Mouse (Mus musculus): Measurements from ENCODE around the gene Chrng.

Gene Chrng

DNA sequence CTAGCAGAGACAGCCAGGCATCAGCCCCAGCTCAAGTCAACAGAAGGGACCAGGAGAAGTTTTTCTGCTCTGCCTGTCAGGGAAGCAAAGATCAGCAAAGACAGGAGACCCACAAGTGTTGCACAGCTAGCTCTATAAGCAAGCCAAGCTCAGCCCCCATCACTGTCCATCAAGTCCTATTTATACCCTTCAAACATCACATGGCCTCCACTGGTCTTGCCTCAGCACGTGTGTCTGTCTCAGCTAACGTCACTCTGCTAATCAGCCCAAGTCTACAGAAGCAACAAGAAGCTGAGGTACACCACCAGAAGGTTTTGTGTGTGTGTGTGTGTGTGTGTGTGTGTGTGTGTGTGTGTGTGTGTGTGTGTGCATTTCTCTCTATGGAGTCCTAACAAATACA lies 3.6 kb upstream of the Chrng start:
- DNase-seq: no peak

DNA sequence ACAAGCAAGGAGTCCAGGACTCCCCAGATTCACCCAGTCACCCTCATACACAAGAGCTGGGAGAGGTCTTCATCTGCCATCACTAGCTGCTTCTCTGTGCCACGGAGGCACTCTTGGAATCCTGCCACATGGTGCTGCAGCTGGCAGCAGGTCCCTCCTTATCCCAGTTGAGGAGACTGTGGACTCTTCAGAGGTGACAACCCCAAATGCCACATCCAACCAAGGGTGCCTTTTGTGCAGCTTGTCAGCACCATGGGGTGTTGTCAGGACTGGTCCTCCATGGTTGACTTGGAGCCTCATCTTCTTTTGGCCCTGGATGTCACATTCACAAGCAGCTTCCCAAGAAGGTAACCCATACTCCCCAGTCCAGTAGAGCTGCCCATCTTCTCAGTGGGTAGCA lies 2.6 kb upstream of the Chrng start:
- no peak for DNase-seq

- DNase-seq: no peak
Measured at GRCm38 (mm10) chr1:87203779-87204178, 678 bp upstream of the Chrng start.

GRCm38 (mm10) chr1:87205038-87205437 lies 581 bp downstream of the Chrng start:
- no peak for DNase-seq

GRCm38 (mm10) chr1:87205502-87205901 lies 1.0 kb downstream of the Chrng start:
- DNase-seq: no peak

GRCm38 (mm10) chr1:87206339-87206738 lies 1.9 kb downstream of the Chrng start:
- DNase-seq: no peak

GRCm38 (mm10) chr1:87211431-87211830 lies 7.0 kb downstream of the Chrng start:
- DNase-seq: no peak

DNA sequence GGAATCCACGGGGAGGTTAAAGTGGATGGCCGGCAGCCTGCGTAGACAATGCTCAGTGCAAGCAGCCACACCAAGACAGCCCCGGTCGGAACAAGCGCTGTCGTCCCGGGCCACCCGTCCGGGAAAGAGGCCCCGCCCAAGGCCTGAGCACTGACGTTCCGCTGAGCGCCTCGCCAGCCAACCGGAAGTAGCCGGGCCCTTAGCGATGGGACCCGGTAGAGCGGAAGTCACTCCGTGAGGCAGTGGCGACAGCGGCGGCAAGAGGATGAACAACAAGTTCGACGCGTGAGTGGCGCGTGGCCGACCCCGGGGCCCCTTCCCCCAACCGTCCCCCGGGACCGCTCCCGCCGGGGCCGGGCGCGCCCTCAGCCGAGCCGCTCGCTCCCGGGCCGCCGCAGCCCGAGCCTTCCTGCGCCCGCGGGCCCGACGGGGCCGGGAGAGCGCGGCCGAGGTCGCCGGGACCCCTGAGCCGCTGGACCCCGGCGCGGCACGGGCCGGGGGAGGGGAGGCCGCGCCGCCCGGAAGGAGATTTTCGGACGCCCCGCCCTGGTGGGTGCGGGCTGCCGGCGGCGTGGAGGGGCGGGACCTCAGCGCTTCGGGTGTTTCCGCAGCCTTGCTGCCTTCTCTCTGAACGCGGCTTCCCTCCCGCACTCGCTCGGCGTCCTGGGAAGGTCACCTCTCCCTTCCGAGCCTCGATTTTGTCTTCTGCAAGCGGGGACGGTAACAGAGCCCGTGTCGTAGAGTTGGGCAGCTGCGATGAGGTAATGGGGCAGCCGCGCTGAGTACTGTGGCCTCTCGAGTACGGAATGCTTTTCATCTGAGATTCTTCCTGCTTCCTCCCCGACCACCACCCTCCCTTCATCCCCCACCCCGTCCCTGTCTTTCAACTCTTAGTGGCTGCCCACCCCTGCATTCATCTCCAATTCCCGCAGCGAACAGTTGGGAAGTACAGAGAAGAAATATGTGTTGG lies 9.6 kb downstream of the Chrng start, which contains the start of gene Eif4e2:
Eif4e2 (plus strand) TSS at position 180 of the 970 bp plus-strand sequence.
- peak; percentile 95 for DNase-seq

DNA sequence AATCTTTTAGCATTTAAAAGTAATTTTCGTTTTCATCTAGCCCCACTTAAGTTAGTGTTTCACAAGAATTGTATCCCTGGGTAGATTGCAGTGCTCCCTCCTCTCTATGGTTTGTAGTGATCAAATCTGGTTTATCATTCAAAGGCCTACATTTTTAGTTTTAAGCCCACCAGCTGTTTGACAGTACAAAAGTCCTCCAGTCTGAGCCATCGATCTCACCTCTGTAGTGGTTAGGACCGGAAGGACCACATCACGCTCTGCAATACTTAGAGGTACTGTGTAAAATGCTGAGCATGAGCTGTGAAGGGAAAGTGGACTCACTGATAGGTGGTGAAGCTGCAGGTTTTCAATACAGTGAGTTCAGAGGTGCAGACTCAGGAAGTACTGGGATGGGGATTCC lies 10.3 kb downstream of the Chrng start:
- DNase-seq: no peak

DNA sequence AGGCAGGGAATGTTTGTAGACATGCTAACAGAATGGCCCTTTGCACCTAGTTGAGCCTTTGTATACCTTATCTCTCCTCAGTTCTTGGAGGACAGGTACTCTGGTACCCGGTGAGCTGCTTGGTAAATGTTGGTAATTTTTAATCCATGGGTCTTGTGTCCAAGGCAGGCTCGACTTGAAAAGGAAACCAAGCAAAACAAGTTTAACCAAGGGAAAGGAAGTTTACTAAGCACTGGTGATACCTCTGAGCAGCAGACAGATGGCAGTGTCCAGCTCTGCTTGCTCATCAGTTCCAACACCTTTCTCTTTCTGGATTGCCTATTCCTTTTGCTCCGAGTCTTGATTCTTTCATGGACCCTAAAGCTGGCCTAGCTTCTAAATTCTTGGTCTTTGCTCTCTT lies 13.5 kb downstream of the Chrng start:
- no peak for DNase-seq

DNA sequence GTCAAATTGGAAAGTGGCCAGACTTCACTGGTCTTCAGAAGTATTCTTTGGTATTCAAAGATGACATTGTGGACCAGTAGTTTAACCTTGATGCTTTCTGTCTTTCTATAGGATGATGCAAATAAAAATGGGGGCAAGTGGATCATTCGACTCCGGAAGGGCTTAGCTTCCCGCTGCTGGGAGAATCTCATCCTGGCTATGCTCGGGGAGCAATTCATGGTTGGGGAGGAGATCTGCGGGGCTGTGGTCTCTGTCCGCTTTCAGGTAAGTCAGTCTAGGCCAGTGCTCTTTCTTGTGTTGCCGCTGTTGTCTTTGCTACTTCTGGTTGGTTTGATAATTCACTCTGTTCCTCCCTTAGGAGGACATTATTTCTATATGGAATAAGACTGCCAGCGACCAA lies 21.3 kb downstream of the Chrng start:
- DNase-seq: no peak

DNA sequence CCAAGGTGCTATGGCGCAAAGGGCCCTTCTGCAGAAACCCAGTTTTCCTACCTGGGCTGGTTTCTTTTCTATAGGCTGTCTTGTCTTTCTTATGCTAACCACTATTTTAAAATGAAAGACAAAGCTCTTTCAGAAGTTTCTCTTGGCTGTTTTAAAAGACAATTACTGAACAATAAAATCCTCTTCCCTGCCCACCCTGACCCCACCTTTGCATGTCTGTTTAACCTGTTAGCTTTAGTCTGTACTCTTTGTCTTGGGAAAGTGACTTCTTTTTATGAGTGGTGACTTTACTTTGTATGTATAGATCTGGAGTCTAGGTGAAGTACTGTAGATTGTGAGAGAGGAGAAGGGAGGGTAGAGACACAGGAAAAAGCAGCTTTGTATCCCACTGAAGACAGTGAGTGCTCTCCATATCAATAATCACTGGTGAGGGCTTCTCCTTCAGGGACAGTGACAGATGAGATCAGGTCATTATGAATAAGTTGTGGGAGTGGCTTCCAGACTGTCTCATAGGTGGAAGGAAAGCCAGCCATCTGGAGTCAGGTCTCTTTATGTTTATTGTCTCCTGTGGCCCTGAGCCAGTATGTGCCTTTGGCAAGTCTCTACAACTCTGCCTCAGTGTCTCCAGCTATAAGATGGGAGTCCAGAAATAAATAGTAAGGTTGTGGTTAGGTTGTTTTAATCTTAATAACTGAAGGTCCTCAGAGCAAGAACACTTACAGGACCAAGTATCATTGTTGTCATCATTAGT lies 22.1 kb downstream of the Chrng start:
- no peak for DNase-seq

DNA sequence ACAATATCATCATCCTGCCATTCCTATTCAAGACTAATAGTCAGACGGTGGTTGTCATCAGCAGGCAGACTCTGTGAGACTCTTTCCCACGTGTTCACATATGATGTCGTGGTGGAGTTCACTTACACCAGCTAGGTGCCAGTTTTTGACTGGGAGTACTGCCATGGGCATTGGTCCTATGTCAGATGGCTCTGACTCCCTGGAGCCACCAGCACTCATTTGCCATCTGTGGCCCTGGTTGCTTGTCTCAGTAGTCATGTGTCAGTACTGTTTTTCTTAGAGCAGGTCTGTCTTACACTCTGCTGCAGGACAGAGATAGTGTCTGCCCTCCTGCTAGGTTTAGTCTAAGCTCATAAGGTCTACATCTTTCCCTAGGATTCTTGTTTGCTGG lies 22.7 kb downstream of the Chrng start:
- DNase-seq: no peak

GRCm38 (mm10) chr1:87230606-87231005 lies 26.1 kb downstream of the Chrng start:
- DNase-seq: no peak

- DNase-seq: no peak
Measured at GRCm38 (mm10) chr1:87232197-87232596, 27.7 kb downstream of the Chrng start.

DNA sequence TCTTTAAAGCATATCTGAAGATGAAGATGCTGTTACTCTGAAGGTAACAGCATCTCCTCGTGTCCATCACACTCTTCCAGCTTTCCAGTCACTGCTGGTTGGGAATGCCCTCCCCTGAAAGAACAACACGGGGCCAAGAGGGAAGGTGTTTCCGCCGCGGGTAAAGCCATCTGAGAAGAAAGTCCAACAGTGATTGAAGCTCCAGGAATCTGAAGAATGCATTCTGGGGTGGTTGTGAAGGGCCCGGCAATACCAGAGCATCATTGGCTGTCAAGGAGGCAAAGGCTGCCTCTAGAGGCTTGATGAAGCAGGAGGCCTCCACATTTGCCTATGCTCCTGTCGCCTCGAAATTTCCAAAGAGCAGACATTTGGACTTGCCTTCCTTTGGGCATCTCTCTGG lies 34.6 kb downstream of the Chrng start:
- DNase-seq: no peak

- no peak for DNase-seq
Measured at GRCm38 (mm10) chr1:87243021-87243420, 38.6 kb downstream of the Chrng start.

GRCm38 (mm10) chr1:87245430-87245829 lies 41.0 kb downstream of the Chrng start:
- DNase-seq: peak; percentile 20

- DNase-seq: peak; percentile 80
Measured at GRCm38 (mm10) chr1:87245929-87246815, 41.7 kb downstream of the Chrng start.

- DNase-seq: peak; percentile 15
Measured at GRCm38 (mm10) chr1:87252040-87252609, 47.7 kb downstream of the Chrng start.

GRCm38 (mm10) chr1:87255173-87255572 lies 50.7 kb downstream of the Chrng start:
- DNase-seq: no peak

- no peak for DNase-seq
Measured at GRCm38 (mm10) chr1:87257691-87258090, 53.2 kb downstream of the Chrng start.

All from liver (tissue).